Mouse (Mus musculus) forebrain, embryonic 14.5 days (tissue): ENCODE measurements at regions not wholly inside any gene's neighbourhood (a gene's known extent, or its start where the extent isn't known, plus 50 kb on each side); places are given as distances from the start of the nearest gene placed in this dataset.
A peak's percentile ranks its signal among the peaks of the same experiment; 100 is the strongest.

ENCODE experiments used
- ATAC-seq: fragments of 200-750 bp; cut with Nextera tagmentation; 2 replicates; pipeline ENCODE4 v1.8.0; 2017; ENCODE audit warnings: mild to moderate bottlenecking, moderate library complexity
- DNase-seq: peaks from one replicate; pipeline ENCODE4 v3.0.0-alpha.2; 2015; ENCODE audit warnings: low spot score
- H3K27ac ChIP-seq: fragments of 300-500 bp; sonication (generic); 2 replicates; pipeline ENCODE4 v1.5.1; 2014; ENCODE audit warnings: low read depth, mild to moderate bottlenecking, control low read depth, low read length, moderate library complexity
- H3K27me3 ChIP-seq: fragments of 300-500 bp; sonication (generic); replicated peaks from 2 replicates; pipeline ENCODE4 v1.6.1; 2014; ENCODE audit warnings: low read length, control low read depth, mixed read lengths; ENCODE audit not compliant: control insufficient read depth, insufficient read depth
- H3K36me3 ChIP-seq: fragments of 300-500 bp; sonication (generic); 2 replicates; pipeline ENCODE4 v1.6.1; 2014; ENCODE audit warnings: low read length, control low read depth; ENCODE audit not compliant: control insufficient read depth, insufficient read depth
- H3K4me1 ChIP-seq: fragments of 300-500 bp; sonication (generic); 2 replicates; pipeline ENCODE4 v1.6.1; 2014; ENCODE audit warnings: antibody characterized with exemption, low read length, control low read depth; ENCODE audit not compliant: control insufficient read depth, insufficient read depth
- H3K4me2 ChIP-seq: fragments of 300-500 bp; sonication (generic); 2 replicates; pipeline ENCODE4 v1.6.1; 2014; ENCODE audit warnings: mild to moderate bottlenecking, control low read depth, low read length
- H3K4me3 ChIP-seq: fragments of 300-500 bp; sonication (generic); 2 replicates; pipeline ENCODE4 v1.5.1; 2014; ENCODE audit warnings: low read depth, low read length, control low read depth
- H3K9ac ChIP-seq: fragments of 300-500 bp; sonication (generic); 2 replicates; pipeline ENCODE4 v1.6.1; 2014; ENCODE audit warnings: mild to moderate bottlenecking, low read length, control low read depth, moderate library complexity
- H3K9me3 ChIP-seq: fragments of 300-500 bp; sonication (generic); replicated peaks from 2 replicates; pipeline ENCODE4 v1.6.1; 2016; ENCODE audit warnings: low read length, control low read depth, mixed read lengths; ENCODE audit not compliant: control insufficient read depth
- WGBS: fragments of 180-500 bp; shearing (Covaris S2); extraction: QIAGEN DNeasy Blood & Tissue Kit; methylation state at CpG from one replicate; pipeline ENCODE4 v1.1.7; 2014; 5-methylcytosine and 5-hydroxymethylcytosine counted together

DNA sequence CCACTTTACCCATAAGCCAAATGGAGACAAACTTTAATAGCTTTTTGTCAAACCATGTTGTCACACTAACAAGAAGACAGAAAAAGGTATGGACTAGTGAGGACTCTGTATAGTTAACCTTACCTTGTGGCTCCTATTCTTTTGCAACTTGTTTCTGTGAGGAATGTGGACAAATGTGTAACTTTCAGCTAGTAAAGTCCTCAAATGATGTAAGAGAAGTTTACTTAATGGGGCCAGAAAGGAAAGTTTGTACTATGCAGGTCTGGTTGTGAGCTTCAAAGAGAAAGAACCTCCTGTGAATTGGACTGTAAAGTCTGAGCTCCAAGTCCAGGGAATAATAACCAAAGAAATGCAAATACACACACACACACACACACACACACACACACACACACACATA lies 356.7 kb upstream of the Atxn7l3b start:
- Histone ChIP-seq H3K27ac (no peak overlapping the region), H3K4me2 (no peak overlapping the region), H3K9ac (no peak overlapping the region), H3K4me1 (no peaks in the 10 kb centered on the region), H3K9me3 (no peaks in the 10 kb centered on the region), H3K4me3 (no peak overlapping the region), H3K36me3 (no peaks in the 10 kb centered on the region), H3K27me3 (no peaks in the 10 kb centered on the region)
- ATAC-seq (no peak), DNase-seq (no peak)

GRCm38 (mm10) chr10:113240766-113241372 lies 312.1 kb upstream of the Atxn7l3b start:
- Histone ChIP-seq H3K27ac (no peak overlapping the region), H3K27me3 (no peaks in the 10 kb centered on the region), H3K36me3 (no peaks in the 10 kb centered on the region), H3K9me3 (no peaks in the 10 kb centered on the region), H3K4me2 (no peak overlapping the region), H3K4me3 (no peak overlapping the region), H3K4me1 (no peaks in the 10 kb centered on the region), H3K9ac (no peak overlapping the region)
- WGBS: 59% methylated on average over 13 of the region's 13 CpGs
- no peak for ATAC-seq
- peak; percentile 10 for DNase-seq
